Mouse (Mus musculus): ENCODE measurements around the gene Nqo1. TPM values are rescaled to one million over a fixed set of nuclear protein-coding genes. Genes with fewer than 3 reads are reported as not detected.

The Nqo1 gene
- polyA plus RNA-seq, 1 experiment from 2014 or later: 8.0 TPM

DNA sequence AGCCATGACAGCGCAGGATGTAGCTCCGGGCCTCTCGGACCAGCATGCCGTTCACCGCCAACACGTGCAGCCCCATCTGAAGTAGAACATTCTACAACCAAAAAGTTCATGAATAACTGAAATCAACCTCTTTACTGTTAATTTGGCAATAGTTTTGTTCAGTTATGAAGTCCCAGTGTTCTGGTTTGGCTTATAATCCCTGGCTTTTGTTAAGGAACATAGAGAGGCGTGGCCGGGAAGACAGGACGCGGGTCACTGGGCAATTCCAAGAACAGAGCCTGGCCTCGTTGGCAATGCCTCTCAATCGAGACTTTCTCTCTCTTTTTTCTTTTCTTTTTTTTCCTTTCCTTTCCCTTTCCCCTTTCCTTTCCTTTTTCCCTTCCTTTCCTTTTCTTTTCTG is 14.0 kb upstream of the Nqo1 start:
- Histone ChIP-seq H3K36me3 (ENCODE audit: control insufficient read depth, insufficient read depth, low read length) (peaks cover 19% of the 10 kb centered on the region; the same call in 1 of the 2 replicates), H3K4me1 (replicated peaks; ENCODE audit: control insufficient read depth, insufficient read depth, low read length) (no peaks in the 10 kb centered on the region), H3K27ac (ENCODE audit: low read depth, low read length) (no peak overlapping the region), H3K9me3 (ENCODE audit: control insufficient read depth, low read length) (no peaks in the 10 kb centered on the region), H3K4me2 (ENCODE audit: low read depth, low read length, severe bottlenecking) (no peak overlapping the region), H3K9ac (ENCODE audit: low read length) (no peak overlapping the region), H3K4me3 (ENCODE audit: low read depth, low read length) (no peak overlapping the region), H3K27me3 (ENCODE audit: control insufficient read depth, insufficient read depth, low read length) (no peaks in the 10 kb centered on the region)
- 85% methylated on average over 12 of the region's 12 CpGs for WGBS
- ATAC-seq (replicated peaks; ENCODE audit: low FRiP score) (no peak), DNase-seq (ENCODE audit: low spot score) (no peak)

DNA sequence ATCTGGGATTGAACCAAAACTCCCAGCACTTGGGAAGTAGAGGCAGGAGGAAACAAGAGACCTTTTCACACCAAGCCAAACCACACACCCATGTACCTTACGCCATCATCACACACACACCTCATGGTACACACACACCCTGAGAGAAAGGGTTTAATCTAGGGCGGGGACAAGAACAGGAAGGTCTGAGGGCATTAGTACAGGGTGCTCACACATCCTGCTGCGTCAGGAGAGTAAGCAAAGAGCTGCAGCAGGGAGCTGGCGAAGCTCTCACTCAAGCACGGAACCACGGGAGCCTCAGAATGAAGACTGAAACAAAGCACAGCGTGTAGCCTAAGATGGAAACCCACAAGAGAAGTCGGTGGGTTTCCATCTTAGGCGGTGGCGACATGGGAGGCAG is 10.9 kb upstream of the Nqo1 start:
- Histone ChIP-seq H3K9me3 (ENCODE audit: control insufficient read depth, low read length) (no peaks in the 10 kb centered on the region), H3K9ac (ENCODE audit: low read length) (no peak overlapping the region), H3K36me3 (ENCODE audit: control insufficient read depth, insufficient read depth, low read length) (peaks cover 19% of the 10 kb centered on the region; the same call in 1 of the 2 replicates), H3K4me3 (ENCODE audit: low read depth, low read length) (no peak overlapping the region), H3K27me3 (ENCODE audit: control insufficient read depth, insufficient read depth, low read length) (no peaks in the 10 kb centered on the region), H3K4me2 (ENCODE audit: low read depth, low read length, severe bottlenecking) (no peak overlapping the region), H3K27ac (ENCODE audit: low read depth, low read length) (no peak overlapping the region), H3K4me1 (replicated peaks; ENCODE audit: control insufficient read depth, insufficient read depth, low read length) (no peaks in the 10 kb centered on the region)
- DNase-seq (ENCODE audit: low spot score): no peak
- ATAC-seq (replicated peaks; ENCODE audit: low FRiP score): no peak
- 94% methylated on average over 10 of the region's 10 CpGs for WGBS

DNA sequence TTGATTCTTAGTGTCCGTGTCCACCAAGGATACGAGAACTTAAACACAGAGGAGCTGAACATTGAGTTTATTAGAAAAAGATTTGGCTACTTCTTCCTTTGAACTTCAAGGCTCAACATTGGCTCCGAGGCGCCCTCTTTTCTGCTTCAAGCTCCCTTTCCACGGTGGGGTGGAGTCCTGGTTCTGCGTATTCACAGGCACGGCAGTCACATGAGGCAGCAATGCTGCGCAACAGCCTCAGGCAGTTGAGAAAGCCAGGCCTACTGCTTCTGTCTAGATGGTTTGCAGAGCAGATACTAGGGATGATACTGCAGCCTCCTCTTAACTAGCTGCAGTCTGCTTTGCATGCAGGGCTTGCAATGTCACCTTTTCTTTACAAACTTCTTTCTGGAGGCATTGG is 9.5 kb upstream of the Nqo1 start:
- WGBS: 89% methylated on average over 8 of the region's 8 CpGs
- Histone ChIP-seq H3K9ac (ENCODE audit: low read length) (no peak overlapping the region), H3K27me3 (ENCODE audit: control insufficient read depth, insufficient read depth, low read length) (no peaks in the 10 kb centered on the region), H3K4me3 (ENCODE audit: low read depth, low read length) (no peak overlapping the region), H3K4me1 (replicated peaks; ENCODE audit: control insufficient read depth, insufficient read depth, low read length) (no peaks in the 10 kb centered on the region; the same call in 1 of the 2 replicates), H3K36me3 (ENCODE audit: control insufficient read depth, insufficient read depth, low read length) (peaks cover 12% of the 10 kb centered on the region; the same call in 1 of the 2 replicates), H3K9me3 (ENCODE audit: control insufficient read depth, low read length) (no peaks in the 10 kb centered on the region), H3K4me2 (ENCODE audit: low read depth, low read length, severe bottlenecking) (no peak overlapping the region), H3K27ac (ENCODE audit: low read depth, low read length) (no peak overlapping the region)
- no peak for DNase-seq (ENCODE audit: low spot score)
- no peak for ATAC-seq (replicated peaks; ENCODE audit: low FRiP score)

DNA sequence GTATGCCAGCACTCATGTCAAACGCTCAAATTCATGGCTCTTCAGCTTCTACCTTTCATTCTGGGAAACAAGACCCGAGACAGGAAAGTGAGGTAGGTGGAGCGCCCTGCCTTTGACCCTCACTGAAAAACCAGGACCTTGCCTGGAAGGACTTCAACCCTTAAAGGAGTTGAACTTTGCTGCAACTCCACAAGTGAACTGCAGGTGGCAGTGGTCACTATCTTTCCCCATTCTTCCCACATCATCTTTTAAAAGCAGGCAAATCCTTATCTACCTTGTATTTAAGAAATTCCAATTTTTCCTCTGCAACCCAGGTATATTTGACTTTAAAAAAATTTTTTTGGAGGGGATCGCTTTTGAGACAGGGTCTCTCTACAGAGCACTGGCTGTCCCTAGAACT is 8.4 kb upstream of the Nqo1 start:
- no peak overlapping the region for H3K4me3 ChIP-seq (ENCODE audit: low read depth, low read length)
- no peak for ATAC-seq (replicated peaks; ENCODE audit: low FRiP score)
- no peaks in the 10 kb centered on the region for H3K9me3 ChIP-seq (ENCODE audit: control insufficient read depth, low read length)
- H3K9ac ChIP-seq (ENCODE audit: low read length): no peak overlapping the region
- H3K4me2 ChIP-seq (ENCODE audit: low read depth, low read length, severe bottlenecking): no peak overlapping the region
- H3K27ac ChIP-seq (ENCODE audit: low read depth, low read length): no peak overlapping the region
- H3K27me3 ChIP-seq (ENCODE audit: control insufficient read depth, insufficient read depth, low read length): no peaks in the 10 kb centered on the region
- no peaks in the 10 kb centered on the region; the same call in 1 of the 2 replicates for H3K4me1 ChIP-seq (replicated peaks; ENCODE audit: control insufficient read depth, insufficient read depth, low read length)
- H3K36me3 ChIP-seq (ENCODE audit: control insufficient read depth, insufficient read depth, low read length): peaks cover 12% of the 10 kb centered on the region; the same call in 1 of the 2 replicates
- DNase-seq (ENCODE audit: low spot score): no peak
- WGBS: 79% methylated on average over 4 of the region's 4 CpGs

DNA sequence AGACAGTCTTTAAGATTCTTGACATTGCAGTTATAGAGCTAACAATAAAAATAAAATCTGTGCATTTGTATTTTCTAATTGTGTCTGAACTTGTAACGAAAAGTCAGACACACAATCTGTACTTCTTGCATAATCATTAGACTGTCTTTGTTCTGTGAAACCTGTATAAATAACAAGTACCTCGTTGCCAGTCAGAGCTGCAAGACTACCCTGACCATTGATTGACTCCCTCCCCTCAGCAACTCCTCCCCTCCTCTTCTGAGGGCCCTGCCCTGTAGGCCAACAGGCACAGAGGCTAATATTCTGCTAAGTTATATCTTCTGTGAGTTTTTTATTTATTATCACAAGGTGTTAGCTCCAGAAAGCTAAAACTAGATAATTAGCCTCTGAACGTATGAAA is 2.9 kb upstream of the Nqo1 start:
- ATAC-seq (replicated peaks; ENCODE audit: low FRiP score) (no peak), DNase-seq (ENCODE audit: low spot score) (no peak)
- Histone ChIP-seq H3K9ac (ENCODE audit: low read length) (no peak overlapping the region), H3K4me3 (ENCODE audit: low read depth, low read length) (no peak overlapping the region), H3K9me3 (ENCODE audit: control insufficient read depth, low read length) (no peaks in the 10 kb centered on the region), H3K27me3 (ENCODE audit: control insufficient read depth, insufficient read depth, low read length) (no peaks in the 10 kb centered on the region), H3K36me3 (ENCODE audit: control insufficient read depth, insufficient read depth, low read length) (peaks cover 4% of the 10 kb centered on the region; the same call in 1 of the 2 replicates), H3K27ac (ENCODE audit: low read depth, low read length) (no peak overlapping the region), H3K4me1 (replicated peaks; ENCODE audit: control insufficient read depth, insufficient read depth, low read length) (no peaks in the 10 kb centered on the region; the same call in 1 of the 2 replicates), H3K4me2 (ENCODE audit: low read depth, low read length, severe bottlenecking) (no peak overlapping the region)
- WGBS: 74% methylated on average over 3 of the region's 3 CpGs

DNA sequence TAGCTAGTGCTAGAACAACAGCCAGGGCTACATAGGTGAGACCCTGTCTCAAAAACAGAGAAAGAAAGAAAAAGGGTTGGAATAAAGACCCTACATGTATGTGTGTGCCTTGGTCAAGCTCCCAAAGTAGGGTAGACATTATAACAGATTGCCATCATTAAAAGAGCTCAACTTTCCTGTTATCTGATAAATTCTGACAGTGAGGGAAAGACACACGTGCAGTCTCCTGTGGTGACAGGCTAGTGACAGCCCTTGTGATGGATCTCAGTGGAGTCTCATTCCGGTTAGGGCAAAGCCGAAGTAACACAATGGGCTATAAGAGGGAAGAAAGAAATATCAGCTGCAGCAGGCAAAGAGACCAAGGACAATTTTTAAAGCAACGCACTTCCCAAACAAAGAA is 1.1 kb upstream of the Nqo1 start:
- Histone ChIP-seq H3K9ac (ENCODE audit: low read length) (no peak overlapping the region), H3K9me3 (ENCODE audit: control insufficient read depth, low read length) (no peaks in the 10 kb centered on the region), H3K4me3 (ENCODE audit: low read depth, low read length) (no peak overlapping the region), H3K36me3 (ENCODE audit: control insufficient read depth, insufficient read depth, low read length) (no peaks in the 10 kb centered on the region), H3K4me1 (replicated peaks; ENCODE audit: control insufficient read depth, insufficient read depth, low read length) (no peaks in the 10 kb centered on the region; the same call in 1 of the 2 replicates), H3K4me2 (ENCODE audit: low read depth, low read length, severe bottlenecking) (0 out of 2 replicates have a peak overlapping the region, but pooled peaks have one; percentile 54), H3K27me3 (ENCODE audit: control insufficient read depth, insufficient read depth, low read length) (no peaks in the 10 kb centered on the region), H3K27ac (ENCODE audit: low read depth, low read length) (no peak overlapping the region)
- 84% methylated on average over 4 of the region's 4 CpGs for WGBS
- ATAC-seq (replicated peaks; ENCODE audit: low FRiP score): no peak
- no peak for DNase-seq (ENCODE audit: low spot score)

DNA sequence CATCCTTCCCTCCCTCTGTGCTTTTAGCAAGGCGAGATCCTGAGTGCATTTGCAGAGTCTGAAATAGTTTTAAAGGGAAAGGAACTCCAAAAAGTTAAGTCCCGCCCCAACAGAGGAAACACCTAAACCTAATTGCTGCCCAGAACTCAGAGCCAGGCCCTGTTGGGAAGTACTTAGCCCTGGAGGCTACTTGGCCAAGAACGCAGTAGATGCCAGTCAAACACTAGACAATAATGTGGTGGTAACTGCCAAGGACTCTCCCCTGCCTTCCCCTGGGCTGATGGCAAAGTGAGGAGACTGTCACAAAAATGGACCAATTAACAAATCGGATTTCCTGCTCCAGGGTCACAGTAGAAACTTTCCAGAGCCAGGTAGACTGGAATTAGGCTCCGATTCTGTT is 1.1 kb downstream of the Nqo1 start:
- no peak for ATAC-seq (replicated peaks; ENCODE audit: low FRiP score)
- no peak overlapping the region for H3K4me2 ChIP-seq (ENCODE audit: low read depth, low read length, severe bottlenecking)
- no peak for DNase-seq (ENCODE audit: low spot score)
- H3K4me1 ChIP-seq (replicated peaks; ENCODE audit: control insufficient read depth, insufficient read depth, low read length): no peaks in the 10 kb centered on the region
- H3K4me3 ChIP-seq (ENCODE audit: low read depth, low read length): no peak overlapping the region
- WGBS: 83% methylated on average over 5 of the region's 5 CpGs
- no peak overlapping the region for H3K27ac ChIP-seq (ENCODE audit: low read depth, low read length)
- H3K9me3 ChIP-seq (ENCODE audit: control insufficient read depth, low read length): no peaks in the 10 kb centered on the region
- no peaks in the 10 kb centered on the region for H3K36me3 ChIP-seq (ENCODE audit: control insufficient read depth, insufficient read depth, low read length)
- no peak overlapping the region for H3K9ac ChIP-seq (ENCODE audit: low read length)
- H3K27me3 ChIP-seq (ENCODE audit: control insufficient read depth, insufficient read depth, low read length): no peaks in the 10 kb centered on the region

DNA sequence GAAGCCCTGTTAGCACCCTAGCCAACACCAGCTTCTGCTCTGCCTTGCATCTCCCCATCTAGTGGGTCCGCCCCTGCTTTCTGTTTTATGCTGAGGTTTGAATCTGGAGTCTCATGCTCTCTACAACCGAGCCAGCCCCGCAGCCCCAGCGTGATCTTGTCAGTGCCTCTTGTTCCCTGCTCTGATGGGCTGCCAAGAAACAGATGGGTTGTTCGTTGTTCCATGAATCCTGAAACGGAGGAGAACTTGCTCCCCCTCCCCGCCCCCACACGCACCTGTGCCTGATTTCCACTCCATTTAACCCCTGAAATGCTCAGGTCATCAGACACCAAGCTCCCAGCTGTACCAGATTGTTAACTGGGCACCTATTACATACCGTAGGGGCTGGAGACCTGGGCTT is 3.5 kb downstream of the Nqo1 start:
- no peaks in the 10 kb centered on the region for H3K9me3 ChIP-seq (ENCODE audit: control insufficient read depth, low read length)
- no peak overlapping the region for H3K4me2 ChIP-seq (ENCODE audit: low read depth, low read length, severe bottlenecking)
- H3K4me1 ChIP-seq (replicated peaks; ENCODE audit: control insufficient read depth, insufficient read depth, low read length): no peaks in the 10 kb centered on the region
- WGBS: 43% methylated on average over 9 of the region's 9 CpGs
- DNase-seq (ENCODE audit: low spot score) (no peak), ATAC-seq (replicated peaks; ENCODE audit: low FRiP score) (no peak)
- H3K27me3 ChIP-seq (ENCODE audit: control insufficient read depth, insufficient read depth, low read length): no peaks in the 10 kb centered on the region
- H3K9ac ChIP-seq (ENCODE audit: low read length): no peak overlapping the region
- H3K27ac ChIP-seq (ENCODE audit: low read depth, low read length): no peak overlapping the region
- no peaks in the 10 kb centered on the region for H3K36me3 ChIP-seq (ENCODE audit: control insufficient read depth, insufficient read depth, low read length)
- H3K4me3 ChIP-seq (ENCODE audit: low read depth, low read length): no peak overlapping the region

DNA sequence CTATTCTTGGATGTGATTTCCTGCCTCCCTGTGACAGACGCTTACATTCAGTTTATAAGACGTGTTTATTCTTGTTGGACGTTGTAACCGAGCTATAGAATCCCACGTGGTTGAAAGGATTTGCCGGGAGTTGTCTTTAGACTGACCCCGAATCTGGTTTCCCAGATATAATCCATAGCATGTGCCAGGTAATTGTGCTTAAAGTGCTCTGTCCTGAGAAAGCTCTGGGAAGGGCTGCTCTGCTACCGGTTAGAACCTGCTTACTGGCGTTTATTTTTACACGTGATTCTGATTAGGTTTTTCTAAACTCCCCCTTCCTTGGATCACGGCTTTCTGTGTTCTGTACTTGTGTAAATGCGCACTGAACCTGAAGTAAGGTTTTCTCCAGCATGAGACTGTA is 5.3 kb downstream of the Nqo1 start:
- Histone ChIP-seq H3K27me3 (ENCODE audit: control insufficient read depth, insufficient read depth, low read length) (no peaks in the 10 kb centered on the region), H3K4me1 (replicated peaks; ENCODE audit: control insufficient read depth, insufficient read depth, low read length) (no peaks in the 10 kb centered on the region), H3K4me3 (ENCODE audit: low read depth, low read length) (no peak overlapping the region), H3K4me2 (ENCODE audit: low read depth, low read length, severe bottlenecking) (no peak overlapping the region), H3K36me3 (ENCODE audit: control insufficient read depth, insufficient read depth, low read length) (no peaks in the 10 kb centered on the region), H3K9ac (ENCODE audit: low read length) (no peak overlapping the region), H3K27ac (ENCODE audit: low read depth, low read length) (no peak overlapping the region), H3K9me3 (ENCODE audit: control insufficient read depth, low read length) (no peaks in the 10 kb centered on the region)
- WGBS: 60% methylated on average over 12 of the region's 12 CpGs
- DNase-seq (ENCODE audit: low spot score) (no peak), ATAC-seq (replicated peaks; ENCODE audit: low FRiP score) (no peak)

Measured in forebrain, embryonic 11.5 days (tissue).